In the genomic region with DNA sequence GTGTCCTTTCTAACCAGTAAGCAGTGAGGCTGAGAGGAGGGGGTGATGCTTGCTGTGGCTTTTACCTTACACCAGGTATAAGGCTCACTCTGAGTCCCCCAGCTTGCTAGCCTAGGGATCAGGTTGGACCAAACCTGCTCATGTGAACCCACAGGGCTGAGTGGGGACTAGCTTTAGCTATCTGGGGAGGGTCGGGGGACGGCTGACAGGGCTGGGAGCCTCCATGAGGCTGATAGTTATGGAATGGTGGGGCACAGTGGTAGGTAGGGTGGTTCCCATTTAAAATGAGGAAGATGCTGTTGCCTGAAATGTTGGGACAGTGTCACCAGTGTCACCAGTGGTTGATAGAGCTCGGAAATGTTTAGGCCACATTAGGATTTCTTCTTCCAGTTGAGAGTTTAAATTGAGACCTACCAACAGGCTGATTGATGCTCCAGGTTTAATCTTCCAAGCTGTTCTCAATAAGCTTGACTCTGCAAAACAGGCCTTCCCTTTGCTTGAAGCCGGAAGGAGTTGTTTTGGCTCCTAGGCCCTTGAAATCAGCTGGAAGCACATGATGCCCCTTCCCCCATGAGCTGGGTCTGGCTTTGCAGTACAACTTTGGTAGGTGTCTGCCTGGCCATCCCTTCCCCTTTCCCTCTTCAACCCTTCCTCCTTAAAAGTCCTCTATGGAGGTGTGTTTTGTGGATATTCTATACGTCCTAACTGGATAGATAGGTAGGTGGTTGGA, we compare ENCODE assay signal across 8 mouse cellular contexts. TPM values are rescaled to one million over a fixed set of nuclear protein-coding genes. Genes with fewer than 3 reads are reported as not detected.
DNase-seq lines count a peak whose midpoint lies in the region; ATAC-seq and TF ChIP-seq lines count a peak whose summit lies in the region.

No protein-coding gene starts in this region.

- peak; percentile 32 for DNase-seq in adrenal gland, postnatal 10 days
- no peak for DNase-seq in adrenal gland, postnatal 25 days
- peak; percentile 10 for DNase-seq in heart, postnatal 4 days
- DNase-seq in liver, embryonic 13.5 days, result no peak
- no peak for DNase-seq in layer of hippocampus, postnatal 36 days
- no peak for DNase-seq in urinary bladder, adult 2 months (ENCODE audit: low spot score)

- no peak for ATAC-seq in liver, embryonic 13.5 days (ENCODE audit: low read depth)
- no peak for ATAC-seq in stomach, embryonic 16.5 days (ENCODE audit: insufficient read depth, low FRiP score)

- H3K36me3 ChIP-seq in liver, embryonic 13.5 days, result no peaks in the 10 kb centered on the region
- H3K36me3 ChIP-seq in stomach, embryonic 16.5 days (ENCODE audit: control insufficient read depth, insufficient read depth, low read length), result no peaks in the 10 kb centered on the region

- peak overlapping the region; percentile 33; the same call in 1 of the 2 replicates for H3K9ac ChIP-seq in liver, embryonic 13.5 days
- peak overlapping the region; percentile 97 for H3K9ac ChIP-seq in stomach, embryonic 16.5 days (ENCODE audit: low read length)

- 69% methylated on average over 5 of the region's 5 CpGs for WGBS in bone marrow, adult 2 months
- 50% methylated on average over 5 of the region's 5 CpGs for WGBS in liver, embryonic 13.5 days (ENCODE audit: insufficient replicate concordance)
- WGBS in stomach, embryonic 16.5 days, result 34% methylated on average over 5 of the region's 5 CpGs

- H3K4me2 ChIP-seq in liver, embryonic 13.5 days, result peak overlapping the region; percentile 88
- H3K4me2 ChIP-seq in stomach, embryonic 16.5 days (ENCODE audit: low read depth, low read length), result peak overlapping the region; percentile 99

- TF ChIP-seq CTCF in bone marrow, adult 2 months (IDR thresholded peaks at IDR 0.05; ENCODE audit: control insufficient read depth, insufficient read depth, low read length), result no peak

- peak overlapping the region; percentile 16 for H3K4me3 ChIP-seq in bone marrow, adult 2 months (replicated peaks; ENCODE audit: control insufficient read depth, low read depth, low read length)
- peak overlapping the region; percentile 75 for H3K4me3 ChIP-seq in liver, embryonic 13.5 days (replicated peaks)
- peak overlapping the region; percentile 89 for H3K4me3 ChIP-seq in stomach, embryonic 16.5 days (replicated peaks; ENCODE audit: low read length)

- H3K27me3 ChIP-seq in liver, embryonic 13.5 days, result peaks cover 23% of the 10 kb centered on the region
- no peaks in the 10 kb centered on the region for H3K27me3 ChIP-seq in stomach, embryonic 16.5 days (ENCODE audit: control insufficient read depth, insufficient read depth, low read length)

- H3K4me1 ChIP-seq in bone marrow, adult 2 months (ENCODE audit: control insufficient read depth, insufficient read depth, low read length), result peaks cover 3% of the 10 kb centered on the region
- H3K4me1 ChIP-seq in liver, embryonic 13.5 days (replicated peaks), result peaks cover 44% of the 10 kb centered on the region
- H3K4me1 ChIP-seq in stomach, embryonic 16.5 days (ENCODE audit: control insufficient read depth, insufficient read depth, low read length), result peaks cover 28% of the 10 kb centered on the region

- no peak overlapping the region for H3K27ac ChIP-seq in bone marrow, adult 2 months (ENCODE audit: control insufficient read depth, insufficient read depth, low read depth, low read length, poor library complexity)
- no peak overlapping the region for H3K27ac ChIP-seq in liver, embryonic 13.5 days
- H3K27ac ChIP-seq in stomach, embryonic 16.5 days (ENCODE audit: low read length), result no peak overlapping the region

- TF ChIP-seq POLR2A in bone marrow, adult 2 months (IDR thresholded peaks at IDR 0.05; ENCODE audit: borderline replicate concordance, control insufficient read depth, low read depth, low read length), result no peak

- no peaks in the 10 kb centered on the region for H3K9me3 ChIP-seq in liver, embryonic 13.5 days (replicated peaks)
- H3K9me3 ChIP-seq in stomach, embryonic 16.5 days (replicated peaks; ENCODE audit: control insufficient read depth, low read length), result no peaks in the 10 kb centered on the region

RNA-seq across cellular contexts. Expression of gene Arhgef11, which starts 1.8 kb away (rescaled TPM):
- total RNA-seq in adrenal gland, postnatal 10 days (2021), result 10 to 100 TPM; 32.7 to 34.9 TPM
- 40.4 and 44.2 TPM in 2 replicates for total RNA-seq in adrenal gland, postnatal 25 days (2021)
- polyA plus RNA-seq in bone marrow, adult 2 months (2011; ENCODE audit: insufficient read depth, insufficient read length, low replicate concordance, missing spikeins), result 3.4 and 4.5 TPM in 2 replicates
- total RNA-seq in heart, postnatal 4 days (2021), result 10 to 100 TPM; 22.6 to 22.8 TPM
- polyA plus RNA-seq in liver, embryonic 13.5 days (2015; fragmentation: Nextera tagmentation; extraction: Ambion mirVana), result 2.3 and 2.9 TPM in 2 replicates
- 14.7 and 16.7 TPM in 2 replicates for polyA plus RNA-seq in stomach, embryonic 16.5 days (2015; fragmentation: Nextera tagmentation; extraction: Ambion mirVana)
- total RNA-seq in layer of hippocampus, postnatal 36 days (2021), result 10 to 100 TPM; 60.5 to 62.4 TPM
- polyA plus RNA-seq in urinary bladder, adult 2 months (2012; rRNA removed), result 22.2 and 25.5 TPM in 2 replicates

Comparison
In these comparisons a context has a peak if more than half of its experiments do, and no peak if none do; other contexts are left out.
1. DNase-seq: peak in adrenal gland, postnatal 10 days (single experiment) and heart, postnatal 4 days (single experiment); none in adrenal gland, postnatal 25 days (single experiment), liver, embryonic 13.5 days (single experiment), layer of hippocampus, postnatal 36 days (0 of 2) and urinary bladder, adult 2 months (single experiment).
2. H3K4me3 ChIP-seq: peak in every context shown above with its lines; median percentile 89 in stomach, embryonic 16.5 days; 75 in liver, embryonic 13.5 days; 16 in bone marrow, adult 2 months.